Mouse (Mus musculus): Measurements from ENCODE around the gene Tmem177. TPM values are rescaled to one million over a fixed set of nuclear protein-coding genes. Genes with fewer than 3 reads are reported as not detected.

Gene Tmem177
- polyA plus RNA-seq, 1 experiment from 2014 or later = 7.9 TPM

GRCm38 (mm10) chr1:119916823-119917371 is 3.9 kb upstream of the Tmem177 start:
- Histone ChIP-seq H3K27me3 (no peaks in the 10 kb centered on the region), H3K27ac (no peak overlapping the region), H3K4me2 (replicated peaks) (no peak overlapping the region), H3K36me3 (no peaks in the 10 kb centered on the region), H3K9me3 (no peaks in the 10 kb centered on the region), H3K4me1 (0 out of 2 replicates have a peak, but pooled peaks cover 2% of the 10 kb centered on the region), H3K4me3 (no peak overlapping the region), H3K9ac (no peak overlapping the region)
- ATAC-seq (ENCODE audit: insufficient number of reproducible peaks, insufficient read depth, low FRiP score, low TSS enrichment) = no peak
- 81% methylated on average over 5 of the region's 5 CpGs for WGBS

- H3K27ac ChIP-seq = no peak overlapping the region
- no peak overlapping the region for H3K4me3 ChIP-seq
- no peaks in the 10 kb centered on the region for H3K9me3 ChIP-seq
- WGBS = 66% methylated on average over 2 of the region's 2 CpGs
- H3K27me3 ChIP-seq = no peaks in the 10 kb centered on the region
- no peak overlapping the region for H3K9ac ChIP-seq
- no peak overlapping the region for H3K4me2 ChIP-seq (replicated peaks)
- peaks cover 20% of the 10 kb centered on the region; the same call in 1 of the 2 replicates for H3K36me3 ChIP-seq
- peaks cover 9% of the 10 kb centered on the region for H3K4me1 ChIP-seq
- no peak for ATAC-seq (ENCODE audit: insufficient number of reproducible peaks, insufficient read depth, low FRiP score, low TSS enrichment)
These were observed 5.7 kb downstream of the Tmem177 start for GRCm38 (mm10) chr1:119907206-119907748.

DNA sequence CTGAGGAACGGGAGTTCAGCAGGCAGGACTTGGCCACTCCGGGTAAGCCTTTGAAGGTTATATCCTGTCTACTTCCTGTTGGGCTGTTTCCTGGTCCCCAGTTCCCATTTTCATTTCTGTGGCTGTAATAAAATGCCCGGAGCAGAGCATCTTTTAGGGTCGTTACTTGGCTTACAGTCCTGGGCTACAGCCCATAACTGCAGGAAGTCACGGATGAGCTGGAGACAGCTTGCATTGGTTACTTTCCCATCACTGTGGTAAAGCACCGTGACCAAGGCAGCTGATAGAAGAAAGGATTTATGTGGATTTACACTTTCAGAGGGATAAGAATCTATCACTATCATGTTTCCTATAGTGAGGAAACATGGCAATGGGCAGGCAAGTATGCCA is 9.8 kb downstream of the Tmem177 start:
- Histone ChIP-seq H3K4me2 (replicated peaks) (no peak overlapping the region), H3K36me3 (no peaks in the 10 kb centered on the region), H3K9me3 (no peaks in the 10 kb centered on the region), H3K4me1 (peaks cover 12% of the 10 kb centered on the region), H3K9ac (no peak overlapping the region), H3K27me3 (no peaks in the 10 kb centered on the region), H3K27ac (no peak overlapping the region), H3K4me3 (no peak overlapping the region)
- ATAC-seq (ENCODE audit: insufficient number of reproducible peaks, insufficient read depth, low FRiP score, low TSS enrichment) = no peak
- WGBS = 36% methylated on average over 6 of the region's 6 CpGs

- H3K4me1 ChIP-seq = peaks cover 12% of the 10 kb centered on the region
- H3K4me3 ChIP-seq = no peak overlapping the region
- H3K27ac ChIP-seq = 0 out of 2 replicates have a peak overlapping the region, but pooled peaks have one; percentile 11
- peak; percentile 43; the same call in 1 of the 2 replicates for ATAC-seq (ENCODE audit: insufficient number of reproducible peaks, insufficient read depth, low FRiP score, low TSS enrichment)
- H3K36me3 ChIP-seq = no peaks in the 10 kb centered on the region
- 13% methylated on average over 8 of the region's 8 CpGs for WGBS
- H3K4me2 ChIP-seq (replicated peaks) = no peak overlapping the region
- H3K9ac ChIP-seq = no peak overlapping the region
- H3K27me3 ChIP-seq = no peaks in the 10 kb centered on the region
- H3K9me3 ChIP-seq = no peaks in the 10 kb centered on the region
These were observed 10.3 kb downstream of the Tmem177 start for GRCm38 (mm10) chr1:119902551-119903230.

- no peaks in the 10 kb centered on the region for H3K36me3 ChIP-seq
- H3K4me2 ChIP-seq (replicated peaks) = no peak overlapping the region
- no peak overlapping the region for H3K4me3 ChIP-seq
- H3K27ac ChIP-seq = no peak overlapping the region
- no peaks in the 10 kb centered on the region for H3K9me3 ChIP-seq
- no peak for ATAC-seq (ENCODE audit: insufficient number of reproducible peaks, insufficient read depth, low FRiP score, low TSS enrichment)
- H3K4me1 ChIP-seq = peaks cover 18% of the 10 kb centered on the region
- WGBS = 81% methylated on average over 11 of the region's 11 CpGs
- no peak overlapping the region for H3K9ac ChIP-seq
- no peaks in the 10 kb centered on the region for H3K27me3 ChIP-seq
These were observed 13.5 kb downstream of the Tmem177 start for GRCm38 (mm10) chr1:119899195-119900123.

- H3K4me2 ChIP-seq (replicated peaks) = no peak overlapping the region
- H3K4me1 ChIP-seq = 0 out of 2 replicates have a peak, but pooled peaks cover 11% of the 10 kb centered on the region
- no peak overlapping the region for H3K9ac ChIP-seq
- H3K9me3 ChIP-seq = no peaks in the 10 kb centered on the region
- no peaks in the 10 kb centered on the region for H3K36me3 ChIP-seq
- no peak overlapping the region for H3K4me3 ChIP-seq
- ATAC-seq (ENCODE audit: insufficient number of reproducible peaks, insufficient read depth, low FRiP score, low TSS enrichment) = no peak
- no peaks in the 10 kb centered on the region for H3K27me3 ChIP-seq
- 39% methylated on average over 6 of the region's 6 CpGs for WGBS
- no peak overlapping the region for H3K27ac ChIP-seq
These were observed 18.1 kb downstream of the Tmem177 start for GRCm38 (mm10) chr1:119894936-119895335.

GRCm38 (mm10) chr1:119893600-119893999 is 19.4 kb downstream of the Tmem177 start:
- 86% methylated on average over 3 of the region's 3 CpGs for WGBS
- no peak overlapping the region for H3K27ac ChIP-seq

DNA sequence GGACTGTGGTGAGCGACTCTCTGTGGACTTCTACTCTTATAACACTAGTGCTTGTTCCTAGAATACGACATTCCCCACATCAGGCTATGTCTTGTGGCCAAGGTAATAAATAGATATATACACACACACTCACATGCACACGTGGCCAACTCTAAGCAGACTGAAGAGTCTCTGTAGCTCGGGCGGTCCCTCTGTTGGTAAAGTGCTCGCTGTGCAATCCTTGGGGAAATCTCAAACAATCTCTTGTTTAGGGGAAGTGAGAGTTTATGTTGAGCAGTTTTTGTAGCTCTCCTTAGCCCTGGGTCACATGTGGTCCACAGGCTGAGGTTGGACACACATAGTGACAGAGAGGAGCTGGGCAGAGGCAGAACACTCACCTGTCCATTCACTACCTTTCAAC is 20.1 kb downstream of the Tmem177 start:
- no peaks in the 10 kb centered on the region for H3K36me3 ChIP-seq
- no peak overlapping the region for H3K27ac ChIP-seq
- H3K4me2 ChIP-seq (replicated peaks) = no peak overlapping the region
- WGBS = 74% methylated on average over 6 of the region's 6 CpGs
- 0 out of 2 replicates have a peak, but pooled peaks cover 6% of the 10 kb centered on the region for H3K4me1 ChIP-seq
- H3K9me3 ChIP-seq = no peaks in the 10 kb centered on the region
- no peak overlapping the region for H3K4me3 ChIP-seq
- no peaks in the 10 kb centered on the region for H3K27me3 ChIP-seq
- H3K9ac ChIP-seq = no peak overlapping the region
- no peak for ATAC-seq (ENCODE audit: insufficient number of reproducible peaks, insufficient read depth, low FRiP score, low TSS enrichment)

More at GRCm38 (mm10) chr1:119893600-119893999, 19.4 kb downstream of the Tmem177 start:
- no peaks in the 10 kb centered on the region for H3K27me3 ChIP-seq
- 0 out of 2 replicates have a peak, but pooled peaks cover 6% of the 10 kb centered on the region for H3K4me1 ChIP-seq
- H3K4me3 ChIP-seq = no peak overlapping the region
- no peak overlapping the region for H3K9ac ChIP-seq
- H3K36me3 ChIP-seq = no peaks in the 10 kb centered on the region
- no peak overlapping the region for H3K4me2 ChIP-seq (replicated peaks)
- ATAC-seq (ENCODE audit: insufficient number of reproducible peaks, insufficient read depth, low FRiP score, low TSS enrichment) = no peak
- H3K9me3 ChIP-seq = no peaks in the 10 kb centered on the region

- ATAC-seq (ENCODE audit: insufficient number of reproducible peaks, insufficient read depth, low FRiP score, low TSS enrichment) = no peak
- WGBS = 75% methylated on average over 4 of the region's 4 CpGs
- no peak overlapping the region for H3K27ac ChIP-seq
These were observed 21.1 kb downstream of the Tmem177 start for GRCm38 (mm10) chr1:119891865-119892264.

GRCm38 (mm10) chr1:119891149-119891548 is 21.9 kb downstream of the Tmem177 start:
- ATAC-seq (ENCODE audit: insufficient number of reproducible peaks, insufficient read depth, low FRiP score, low TSS enrichment) = no peak

More at GRCm38 (mm10) chr1:119891865-119892264, 21.1 kb downstream of the Tmem177 start:
- no peaks in the 10 kb centered on the region for H3K27me3 ChIP-seq
- H3K9me3 ChIP-seq = no peaks in the 10 kb centered on the region
- peaks cover 6% of the 10 kb centered on the region; the same call in 1 of the 2 replicates for H3K4me1 ChIP-seq
- H3K9ac ChIP-seq = no peak overlapping the region
- no peaks in the 10 kb centered on the region for H3K36me3 ChIP-seq
- no peak overlapping the region for H3K4me2 ChIP-seq (replicated peaks)
- no peak overlapping the region for H3K4me3 ChIP-seq

DNA sequence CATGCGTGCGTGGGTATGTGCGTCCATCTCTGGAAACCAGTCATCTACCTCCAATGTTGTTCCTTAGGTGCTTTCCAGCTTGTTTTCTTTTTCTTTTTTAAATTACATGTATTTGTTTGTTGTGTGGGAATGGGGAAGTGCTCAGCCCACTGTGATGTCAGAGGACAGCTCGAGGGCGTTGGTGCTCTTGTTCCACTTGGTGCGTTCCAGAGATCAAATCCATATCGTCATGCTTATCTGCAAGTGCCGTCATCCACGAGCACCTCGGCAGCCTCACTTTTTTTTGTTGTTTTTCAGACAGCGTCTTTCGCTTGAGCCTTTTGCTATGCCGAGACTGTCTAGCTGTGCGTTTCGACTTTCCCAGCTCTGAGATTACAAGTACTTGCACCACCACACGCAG is 23.7 kb downstream of the Tmem177 start:
- no peak overlapping the region for H3K4me2 ChIP-seq (replicated peaks)
- H3K9ac ChIP-seq = no peak overlapping the region
- no peak for ATAC-seq (ENCODE audit: insufficient number of reproducible peaks, insufficient read depth, low FRiP score, low TSS enrichment)
- 82% methylated on average over 16 of the region's 16 CpGs for WGBS
- peaks cover 12% of the 10 kb centered on the region for H3K4me1 ChIP-seq
- H3K27me3 ChIP-seq = no peaks in the 10 kb centered on the region
- H3K36me3 ChIP-seq = no peaks in the 10 kb centered on the region
- no peaks in the 10 kb centered on the region for H3K9me3 ChIP-seq
- H3K4me3 ChIP-seq = no peak overlapping the region
- no peak overlapping the region for H3K27ac ChIP-seq

More at GRCm38 (mm10) chr1:119891149-119891548, 21.9 kb downstream of the Tmem177 start:
- Histone ChIP-seq H3K4me3 (no peak overlapping the region), H3K36me3 (no peaks in the 10 kb centered on the region), H3K4me2 (replicated peaks) (no peak overlapping the region), H3K27me3 (no peaks in the 10 kb centered on the region), H3K9me3 (no peaks in the 10 kb centered on the region), H3K27ac (no peak overlapping the region), H3K4me1 (peaks cover 14% of the 10 kb centered on the region), H3K9ac (no peak overlapping the region)
- WGBS = 88% methylated on average over 9 of the region's 9 CpGs
